Mouse (Mus musculus) liver, embryonic 14.5 days (tissue): ENCODE data around the gene Uchl4.

Experiments
- CTCF ChIP-seq: IDR thresholded peaks from 2 replicates; pipeline ENCODE4 v1.5.1; 2016; ENCODE audit warnings: antibody characterized with exemption, low read depth, control low read depth
- EP300 ChIP-seq: IDR thresholded peaks from 2 replicates; pipeline ENCODE4 v1.6.1; 2016; ENCODE audit warnings: antibody characterized with exemption, low read depth

GRCm38 (mm10) chr9:64240681-64241080 is 5.7 kb downstream of the Uchl4 start:
- TF ChIP-seq EP300, result no peak
- no peak for TF ChIP-seq CTCF
